Mouse (Mus musculus): Measurements from ENCODE around the gene Amacr. TPM values are rescaled to one million over a fixed set of nuclear protein-coding genes. Genes with fewer than 3 reads are reported as not detected.
A peak's percentile ranks its signal among the peaks of the same experiment; 100 is the strongest.
"Not testable (repeated sequence)": the region's sequence is repeated elsewhere in the genome, so short reads cannot be mapped to it uniquely, and the experiment has no call there.

Amacr gene
- polyA plus RNA-seq, 1 experiment from 2014 or later: 8.5 TPM

- H3K36me3 ChIP-seq (ENCODE audit: control insufficient read depth, insufficient read depth): no peaks in the 10 kb centered on the region
- no peak overlapping the region for H3K4me3 ChIP-seq (replicated peaks; ENCODE audit: low read length)
- H3K4me1 ChIP-seq (replicated peaks; ENCODE audit: control insufficient read depth, insufficient read depth, low read length): peaks cover 8% of the 10 kb centered on the region; the same call in 1 of the 2 replicates
- no peaks in the 10 kb centered on the region for H3K27me3 ChIP-seq (replicated peaks; ENCODE audit: control insufficient read depth, insufficient read depth, low read length)
- WGBS: 55% methylated on average over 2 of the region's 2 CpGs
- no peaks in the 10 kb centered on the region for H3K9me3 ChIP-seq (ENCODE audit: control insufficient read depth, low read length)
- no peak overlapping the region for H3K27ac ChIP-seq (ENCODE audit: low read length)
- no peak overlapping the region for H3K9ac ChIP-seq (replicated peaks; ENCODE audit: low read depth, low read length)
- peak overlapping the region; percentile 77 for H3K4me2 ChIP-seq (ENCODE audit: low read length)
- no peak for ATAC-seq
These were observed 844 bp upstream of the Amacr start for GRCm38 (mm10) chr15:10980712-10981111.

GRCm38 (mm10) chr15:10982064-10982435, 494 bp downstream of the Amacr start:
- Histone ChIP-seq H3K9ac (replicated peaks; ENCODE audit: low read depth, low read length) (peak overlapping the region; percentile 82), H3K4me3 (replicated peaks; ENCODE audit: low read length) (peak overlapping the region; percentile 79), H3K27me3 (replicated peaks; ENCODE audit: control insufficient read depth, insufficient read depth, low read length) (no peaks in the 10 kb centered on the region), H3K27ac (ENCODE audit: low read length) (peak overlapping the region; percentile 81), H3K9me3 (ENCODE audit: control insufficient read depth, low read length) (no peaks in the 10 kb centered on the region), H3K4me1 (replicated peaks; ENCODE audit: control insufficient read depth, insufficient read depth, low read length) (peaks cover 8% of the 10 kb centered on the region; the same call in 1 of the 2 replicates), H3K36me3 (ENCODE audit: control insufficient read depth, insufficient read depth) (no peaks in the 10 kb centered on the region), H3K4me2 (ENCODE audit: low read length) (peak overlapping the region; percentile 77)
- WGBS: 5% methylated on average over 6 of the region's 6 CpGs
- peak; percentile 22 for ATAC-seq

- ATAC-seq: no peak
- Histone ChIP-seq H3K27ac (ENCODE audit: low read length) (no peak overlapping the region), H3K4me2 (ENCODE audit: low read length) (no peak overlapping the region), H3K27me3 (replicated peaks; ENCODE audit: control insufficient read depth, insufficient read depth, low read length) (no peaks in the 10 kb centered on the region), H3K4me3 (replicated peaks; ENCODE audit: low read length) (no peak overlapping the region), H3K4me1 (replicated peaks; ENCODE audit: control insufficient read depth, insufficient read depth, low read length) (peaks cover 8% of the 10 kb centered on the region; the same call in 1 of the 2 replicates), H3K9me3 (ENCODE audit: control insufficient read depth, low read length) (no peaks in the 10 kb centered on the region), H3K36me3 (ENCODE audit: control insufficient read depth, insufficient read depth) (no peaks in the 10 kb centered on the region; the same call in 1 of the 2 replicates), H3K9ac (replicated peaks; ENCODE audit: low read depth, low read length) (no peak overlapping the region)
- 88% methylated on average over 6 of the region's 6 CpGs for WGBS
These were observed 4.2 kb downstream of the Amacr start for GRCm38 (mm10) chr15:10985756-10986155.

GRCm38 (mm10) chr15:10986477-10986876, 4.9 kb downstream of the Amacr start:
- H3K4me3 ChIP-seq (replicated peaks; ENCODE audit: low read length); H3K4me2 ChIP-seq (ENCODE audit: low read length); H3K9ac ChIP-seq (replicated peaks; ENCODE audit: low read depth, low read length); H3K27ac ChIP-seq (ENCODE audit: low read length); H3K9me3 ChIP-seq (ENCODE audit: control insufficient read depth, low read length); ATAC-seq; H3K27me3 ChIP-seq (replicated peaks; ENCODE audit: control insufficient read depth, insufficient read depth, low read length); H3K36me3 ChIP-seq (ENCODE audit: control insufficient read depth, insufficient read depth); H3K4me1 ChIP-seq (replicated peaks; ENCODE audit: control insufficient read depth, insufficient read depth, low read length): not testable (repeated sequence)
- WGBS: 77% methylated on average over 2 of the region's 2 CpGs

- ATAC-seq: no peak
- no peak overlapping the region for H3K4me2 ChIP-seq (ENCODE audit: low read length)
- 54% methylated on average over 2 of the region's 2 CpGs for WGBS
- no peaks in the 10 kb centered on the region for H3K9me3 ChIP-seq (ENCODE audit: control insufficient read depth, low read length)
- no peaks in the 10 kb centered on the region for H3K27me3 ChIP-seq (replicated peaks; ENCODE audit: control insufficient read depth, insufficient read depth, low read length)
- no peaks in the 10 kb centered on the region; the same call in 1 of the 2 replicates for H3K36me3 ChIP-seq (ENCODE audit: control insufficient read depth, insufficient read depth)
- no peak overlapping the region for H3K9ac ChIP-seq (replicated peaks; ENCODE audit: low read depth, low read length)
- H3K4me1 ChIP-seq (replicated peaks; ENCODE audit: control insufficient read depth, insufficient read depth, low read length): no peaks in the 10 kb centered on the region
- H3K27ac ChIP-seq (ENCODE audit: low read length): no peak overlapping the region
- H3K4me3 ChIP-seq (replicated peaks; ENCODE audit: low read length): no peak overlapping the region
These were observed 8.9 kb downstream of the Amacr start for GRCm38 (mm10) chr15:10990411-10990810.

GRCm38 (mm10) chr15:10991566-10991965, 10.0 kb downstream of the Amacr start:
- WGBS: 92% methylated on average over 1 of the region's 1 CpGs
- no peak for ATAC-seq
- Histone ChIP-seq H3K27ac (ENCODE audit: low read length) (no peak overlapping the region), H3K27me3 (replicated peaks; ENCODE audit: control insufficient read depth, insufficient read depth, low read length) (no peaks in the 10 kb centered on the region), H3K36me3 (ENCODE audit: control insufficient read depth, insufficient read depth) (no peaks in the 10 kb centered on the region; the same call in 1 of the 2 replicates), H3K9me3 (ENCODE audit: control insufficient read depth, low read length) (no peaks in the 10 kb centered on the region), H3K4me3 (replicated peaks; ENCODE audit: low read length) (no peak overlapping the region), H3K4me2 (ENCODE audit: low read length) (no peak overlapping the region), H3K9ac (replicated peaks; ENCODE audit: low read depth, low read length) (no peak overlapping the region), H3K4me1 (replicated peaks; ENCODE audit: control insufficient read depth, insufficient read depth, low read length) (no peaks in the 10 kb centered on the region)

GRCm38 (mm10) chr15:10999832-11000231, 18.3 kb downstream of the Amacr start:
- no peaks in the 10 kb centered on the region for H3K36me3 ChIP-seq (ENCODE audit: control insufficient read depth, insufficient read depth)
- ATAC-seq: peak; percentile 66
- H3K27ac ChIP-seq (ENCODE audit: low read length): no peak overlapping the region
- 53% methylated on average over 5 of the region's 5 CpGs for WGBS
- H3K9ac ChIP-seq (replicated peaks; ENCODE audit: low read depth, low read length): no peak overlapping the region
- H3K27me3 ChIP-seq (replicated peaks; ENCODE audit: control insufficient read depth, insufficient read depth, low read length): no peaks in the 10 kb centered on the region
- H3K9me3 ChIP-seq (ENCODE audit: control insufficient read depth, low read length): no peaks in the 10 kb centered on the region
- H3K4me2 ChIP-seq (ENCODE audit: low read length): no peak overlapping the region
- no peak overlapping the region for H3K4me3 ChIP-seq (replicated peaks; ENCODE audit: low read length)
- no peaks in the 10 kb centered on the region for H3K4me1 ChIP-seq (replicated peaks; ENCODE audit: control insufficient read depth, insufficient read depth, low read length)

GRCm38 (mm10) chr15:11000421-11000820, 18.9 kb downstream of the Amacr start, which contains the start of gene Slc45a2:
Slc45a2 (plus strand) TSS chr15:11000721.
- no peaks in the 10 kb centered on the region for H3K36me3 ChIP-seq (ENCODE audit: control insufficient read depth, insufficient read depth)
- H3K9me3 ChIP-seq (ENCODE audit: control insufficient read depth, low read length): no peaks in the 10 kb centered on the region
- 61% methylated on average over 7 of the region's 7 CpGs for WGBS
- no peak within 1 kb of the TSS for H3K4me3 ChIP-seq (replicated peaks; ENCODE audit: low read length)
- no peaks in the 10 kb centered on the region for H3K27me3 ChIP-seq (replicated peaks; ENCODE audit: control insufficient read depth, insufficient read depth, low read length)
- no peak within 1 kb of the TSS for H3K27ac ChIP-seq (ENCODE audit: low read length)
- no peak within 1 kb of the TSS for H3K4me2 ChIP-seq (ENCODE audit: low read length)
- ATAC-seq: no peak
- no peak within 1 kb of the TSS for H3K9ac ChIP-seq (replicated peaks; ENCODE audit: low read depth, low read length)
- no peaks in the 10 kb centered on the region for H3K4me1 ChIP-seq (replicated peaks; ENCODE audit: control insufficient read depth, insufficient read depth, low read length)

- Histone ChIP-seq H3K27ac (ENCODE audit: low read length) (no peak overlapping the region), H3K4me1 (replicated peaks; ENCODE audit: control insufficient read depth, insufficient read depth, low read length) (no peaks in the 10 kb centered on the region), H3K27me3 (replicated peaks; ENCODE audit: control insufficient read depth, insufficient read depth, low read length) (no peaks in the 10 kb centered on the region), H3K36me3 (ENCODE audit: control insufficient read depth, insufficient read depth) (no peaks in the 10 kb centered on the region), H3K9me3 (ENCODE audit: control insufficient read depth, low read length) (no peaks in the 10 kb centered on the region), H3K4me3 (replicated peaks; ENCODE audit: low read length) (no peak overlapping the region), H3K4me2 (ENCODE audit: low read length) (no peak overlapping the region), H3K9ac (replicated peaks; ENCODE audit: low read depth, low read length) (no peak overlapping the region)
- ATAC-seq: no peak
- WGBS: 89% methylated on average over 4 of the region's 4 CpGs
These were observed 22.2 kb downstream of the Amacr start for GRCm38 (mm10) chr15:11003791-11004190.

GRCm38 (mm10) chr15:11004646-11005045, 23.1 kb downstream of the Amacr start:
- Histone ChIP-seq H3K27me3 (replicated peaks; ENCODE audit: control insufficient read depth, insufficient read depth, low read length) (no peaks in the 10 kb centered on the region), H3K4me3 (replicated peaks; ENCODE audit: low read length) (no peak overlapping the region), H3K27ac (ENCODE audit: low read length) (no peak overlapping the region), H3K4me2 (ENCODE audit: low read length) (no peak overlapping the region), H3K9me3 (ENCODE audit: control insufficient read depth, low read length) (no peaks in the 10 kb centered on the region), H3K9ac (replicated peaks; ENCODE audit: low read depth, low read length) (no peak overlapping the region), H3K36me3 (ENCODE audit: control insufficient read depth, insufficient read depth) (no peaks in the 10 kb centered on the region), H3K4me1 (replicated peaks; ENCODE audit: control insufficient read depth, insufficient read depth, low read length) (no peaks in the 10 kb centered on the region)
- WGBS: 87% methylated on average over 6 of the region's 6 CpGs
- ATAC-seq: no peak

Data from forebrain, embryonic 16.5 days (tissue).